Mouse (Mus musculus): ENCODE results near the gene H2afy. TPM values are rescaled to one million over a fixed set of nuclear protein-coding genes. Genes with fewer than 3 reads are reported as not detected.

The H2afy gene
- total RNA-seq, 2 experiments from 2014 or later = 115 to 130 TPM

DNA sequence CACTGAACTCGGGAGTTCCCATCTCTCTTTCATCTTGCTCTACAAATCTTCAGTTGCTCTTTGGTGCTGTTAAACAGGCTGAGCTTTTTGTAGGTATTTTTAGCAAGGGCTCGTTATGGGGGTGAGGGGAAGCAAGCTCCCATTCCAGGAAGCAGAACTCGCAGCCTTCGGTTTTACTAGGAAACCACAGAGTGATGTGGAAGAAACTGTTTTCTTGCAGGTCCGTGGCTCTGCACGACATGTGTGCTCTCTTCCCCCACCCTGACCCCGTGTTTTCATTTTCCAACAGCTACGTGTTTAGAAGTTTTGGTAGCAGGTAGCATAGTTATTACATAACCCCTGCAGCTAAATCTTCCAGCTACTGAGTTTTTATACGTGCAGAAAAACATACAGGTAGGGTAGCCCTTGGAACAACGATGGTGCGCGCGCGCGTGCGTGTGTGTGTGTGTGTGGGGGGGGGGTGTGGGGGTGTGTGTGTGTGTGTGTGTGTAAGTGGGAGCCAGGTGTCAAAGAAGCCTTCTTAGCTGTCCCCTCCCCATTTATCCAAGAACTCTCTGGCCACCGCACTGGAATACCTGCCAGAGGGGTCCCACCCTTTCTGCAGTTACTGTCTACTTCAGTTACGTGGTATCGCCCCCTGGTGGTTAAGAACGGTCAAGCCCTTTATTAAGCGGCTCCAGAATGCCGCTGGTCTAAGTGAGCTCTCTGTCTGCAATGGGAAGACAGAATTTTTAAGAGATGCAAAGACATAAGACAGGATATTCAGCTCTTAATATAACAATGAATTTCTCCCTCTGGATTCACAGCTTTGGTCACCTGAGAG, 15.5 kb upstream of the H2afy start:
- DNase-seq (ENCODE audit: extremely low spot score in 1 of 2, low spot score in 1 of 2) = peak in 1 of 2 experiments; percentile 61

DNA sequence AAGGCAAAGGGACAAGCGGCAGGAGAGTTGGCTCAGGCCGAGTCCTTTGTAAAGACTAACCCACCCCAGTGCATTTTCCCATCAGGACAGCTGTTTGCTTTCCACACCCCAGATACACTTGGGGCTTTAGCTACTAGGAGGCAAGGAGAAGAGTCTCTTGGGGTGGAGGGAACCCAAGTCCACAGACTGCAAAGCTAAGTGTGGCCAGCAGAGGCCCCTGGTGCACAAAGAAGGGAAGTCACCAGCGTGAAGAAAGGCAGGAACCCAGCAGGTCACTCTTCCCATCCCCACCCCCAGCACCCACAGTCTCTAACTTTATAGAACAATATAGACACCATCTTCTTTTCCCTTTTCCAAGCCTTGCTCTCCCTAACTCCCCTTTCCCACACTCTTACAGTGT, 9.4 kb upstream of the H2afy start:
- DNase-seq (ENCODE audit: extremely low spot score in 1 of 2, low spot score in 1 of 2) = peak in 1 of 2 experiments; percentile 29

DNA sequence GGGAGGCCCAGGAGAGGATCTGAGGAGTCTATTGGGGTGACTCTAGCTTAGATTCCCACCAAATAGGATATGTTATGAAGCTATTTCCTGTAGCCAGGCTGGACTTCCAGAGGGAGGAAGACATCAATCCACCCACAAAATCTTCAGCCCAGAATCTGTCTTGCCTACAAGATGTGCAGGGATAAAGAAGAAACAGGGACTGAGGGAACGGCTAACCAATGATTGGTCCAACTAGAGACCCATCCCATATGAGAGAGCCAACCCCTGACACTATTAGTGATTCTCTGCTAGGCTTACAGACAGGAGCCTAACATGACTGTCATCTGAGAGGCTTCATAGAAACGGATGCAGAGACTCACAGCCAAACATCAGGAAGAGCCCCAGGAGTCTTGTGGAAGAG, 7.9 kb upstream of the H2afy start:
- DNase-seq (ENCODE audit: extremely low spot score in 1 of 2, low spot score in 1 of 2) = no peak

DNA sequence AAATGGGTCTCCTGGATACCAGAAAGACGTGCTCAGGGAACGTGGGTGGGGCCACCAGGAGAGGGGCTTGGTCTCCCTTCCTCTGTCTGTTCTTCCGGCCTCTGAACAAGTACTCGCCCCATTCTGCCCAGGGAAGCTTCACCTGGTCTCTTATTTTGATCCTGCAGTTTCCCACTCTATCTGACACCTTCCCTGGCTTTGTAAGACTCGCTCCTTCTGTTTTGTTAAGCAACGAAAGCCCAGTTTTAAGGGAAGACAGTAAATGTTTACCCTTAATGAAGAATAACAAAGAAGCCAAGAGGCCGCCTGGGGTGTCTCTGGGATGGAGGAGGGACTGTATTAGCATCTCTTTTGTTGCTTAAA, 7.0 kb upstream of the H2afy start:
- no peak for DNase-seq (ENCODE audit: extremely low spot score in 1 of 2, low spot score in 1 of 2)

DNA sequence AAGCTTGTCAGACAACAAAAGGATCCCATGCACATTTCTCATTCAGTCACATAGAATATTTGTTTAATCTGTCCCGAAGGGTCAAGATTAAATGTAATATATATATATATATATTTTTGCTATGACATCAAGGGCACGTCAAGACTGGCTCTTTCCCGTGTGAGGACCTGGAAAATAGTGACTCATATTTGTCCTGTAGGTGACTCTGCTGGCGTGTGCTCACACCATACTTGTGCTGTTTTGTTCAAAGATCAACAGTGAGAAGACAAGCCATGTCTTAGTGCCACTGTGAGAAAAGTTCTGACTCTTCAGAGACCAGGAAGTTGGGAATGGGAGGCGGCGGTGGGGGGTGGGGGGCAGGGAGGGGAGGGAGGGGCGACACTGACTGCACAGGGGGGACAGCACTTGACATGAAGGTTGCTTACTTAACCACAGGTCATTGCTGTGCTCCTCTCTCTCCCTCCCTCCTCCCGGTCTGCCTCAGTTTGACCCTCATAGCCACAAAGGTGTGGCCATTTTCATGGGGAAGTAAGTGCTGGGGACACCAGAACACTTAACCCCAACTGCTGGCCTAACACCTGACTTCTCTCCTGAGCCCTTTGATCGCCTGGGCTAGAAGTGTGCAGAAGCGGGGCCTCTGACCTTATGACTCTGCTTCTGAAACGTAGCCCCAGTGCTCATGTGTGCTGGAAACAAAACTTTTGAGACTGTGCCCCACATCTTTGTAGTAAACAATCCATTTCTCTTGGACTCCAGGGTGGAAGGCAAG, 6.4 kb upstream of the H2afy start:
- DNase-seq (ENCODE audit: extremely low spot score in 1 of 2, low spot score in 1 of 2) = no peak

DNA sequence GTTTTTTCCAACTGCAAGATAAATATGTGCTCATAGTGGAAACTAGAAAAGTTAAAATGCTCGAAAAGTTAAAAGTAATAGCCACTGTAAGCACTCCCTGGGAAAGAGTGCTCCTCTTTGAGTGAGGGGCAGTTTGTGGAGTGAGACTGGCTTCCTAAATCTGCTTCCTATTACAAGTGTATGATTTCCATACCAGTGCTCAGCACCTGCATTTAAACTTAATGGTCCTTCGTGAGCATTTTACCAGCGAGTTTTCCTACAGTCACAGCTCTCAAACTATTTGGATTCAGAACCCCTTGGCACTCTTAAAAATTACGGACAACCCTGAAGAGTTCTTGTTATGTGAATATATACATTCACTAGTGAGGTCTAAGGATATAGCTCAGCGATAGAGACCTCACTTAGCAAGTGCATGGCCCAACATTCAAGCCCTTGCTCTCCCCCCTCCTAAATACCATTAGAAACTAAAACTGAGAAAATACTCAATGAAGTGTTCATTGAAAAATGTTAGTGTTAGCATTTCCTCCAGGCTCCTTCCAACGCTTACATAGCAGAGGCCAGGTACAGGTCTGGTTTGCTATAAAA, 3.1 kb upstream of the H2afy start:
- no peak for DNase-seq (ENCODE audit: extremely low spot score in 1 of 2, low spot score in 1 of 2)

DNA sequence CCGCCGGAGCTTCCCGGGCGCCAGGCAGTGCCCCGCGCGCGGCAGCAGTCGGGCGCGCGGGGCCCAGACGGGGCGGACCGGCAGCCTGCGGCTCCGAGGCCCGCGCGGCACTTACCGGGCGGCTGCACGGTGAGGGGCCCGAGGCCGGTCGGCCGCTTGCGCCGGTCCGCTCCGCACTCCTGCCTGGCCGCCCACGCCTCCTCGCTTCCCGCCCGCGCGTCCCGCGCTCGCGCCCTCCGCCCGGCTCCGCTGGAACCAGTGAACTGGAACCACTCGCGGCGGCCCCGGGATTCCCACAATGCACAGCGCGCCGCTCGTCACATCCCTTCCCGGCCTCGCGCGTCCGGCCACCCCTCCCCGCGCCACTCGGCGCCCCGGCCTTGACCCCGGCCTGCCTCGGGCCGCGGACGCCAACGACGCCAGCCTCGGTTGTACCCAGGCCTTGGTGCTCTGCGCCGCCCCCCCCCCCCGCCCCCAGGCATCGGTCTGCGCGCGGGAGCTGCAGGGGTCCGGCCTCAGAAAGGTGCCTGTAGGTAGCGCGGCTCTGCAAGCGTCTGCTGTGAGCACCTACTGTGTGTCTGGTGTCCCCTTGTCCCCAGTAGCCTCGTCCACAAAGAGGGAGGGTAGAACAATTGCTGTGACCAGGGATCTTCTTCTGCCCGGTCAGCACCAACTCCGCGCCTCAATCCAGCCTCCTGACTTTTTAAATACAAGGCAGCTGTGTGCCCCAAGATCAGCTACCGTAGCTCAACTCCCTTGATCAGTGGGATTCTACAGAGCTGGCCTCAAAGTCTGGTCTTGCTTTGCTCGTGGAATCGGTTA, 719 bp downstream of the H2afy start:
- DNase-seq (ENCODE audit: extremely low spot score in 1 of 2, low spot score in 1 of 2) = peak; percentile 83 to 86

DNA sequence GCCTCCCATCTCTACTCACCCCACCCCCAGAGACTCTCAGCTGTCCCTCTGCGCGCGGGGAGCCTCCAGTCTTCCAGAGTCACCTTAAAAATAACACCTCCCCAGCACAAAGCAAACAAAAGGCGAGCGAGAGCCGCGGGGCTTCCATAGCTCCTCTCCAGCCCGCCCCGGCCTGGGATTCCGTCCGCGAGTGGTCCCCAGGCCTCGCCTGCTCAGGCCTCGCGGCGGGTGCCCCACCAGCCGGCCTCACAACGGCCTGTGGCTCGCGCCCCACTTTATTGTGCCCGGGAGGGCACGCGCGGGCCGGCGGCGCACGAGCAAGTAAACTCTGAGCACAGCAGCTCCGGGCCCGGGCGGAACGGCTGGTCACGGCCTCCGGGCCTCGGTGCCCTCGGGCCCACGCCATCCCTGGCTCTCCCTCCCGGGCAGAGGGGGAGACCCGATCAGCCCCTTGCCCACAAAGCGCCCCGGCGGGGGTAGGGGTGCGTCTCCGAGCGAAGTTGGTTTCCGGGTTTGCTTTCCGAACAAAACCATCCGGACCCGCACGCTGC, 1.5 kb downstream of the H2afy start:
- peak in 1 of 2 experiments; percentile 28 for DNase-seq (ENCODE audit: extremely low spot score in 1 of 2, low spot score in 1 of 2)

DNA sequence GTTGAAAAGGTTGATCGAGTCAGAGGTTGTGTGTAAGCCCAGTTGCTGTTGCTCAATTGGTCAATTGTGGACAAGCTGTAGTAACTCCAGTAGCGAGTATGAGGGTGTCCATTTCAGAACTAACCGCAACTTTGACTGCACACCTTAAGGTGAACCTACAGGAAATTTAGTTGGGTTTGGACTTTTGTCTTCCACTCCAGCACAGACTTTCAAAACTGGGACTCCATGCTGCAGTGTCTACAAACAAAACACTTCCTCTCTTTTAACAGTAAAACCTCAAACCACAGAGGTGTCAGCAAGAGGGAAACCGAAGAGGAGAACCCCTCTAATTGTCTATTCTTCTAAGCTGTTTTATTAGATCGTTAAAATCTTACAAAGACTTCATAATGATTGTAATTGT, 2.1 kb downstream of the H2afy start:
- no peak for DNase-seq (ENCODE audit: extremely low spot score in 1 of 2, low spot score in 1 of 2)

DNA sequence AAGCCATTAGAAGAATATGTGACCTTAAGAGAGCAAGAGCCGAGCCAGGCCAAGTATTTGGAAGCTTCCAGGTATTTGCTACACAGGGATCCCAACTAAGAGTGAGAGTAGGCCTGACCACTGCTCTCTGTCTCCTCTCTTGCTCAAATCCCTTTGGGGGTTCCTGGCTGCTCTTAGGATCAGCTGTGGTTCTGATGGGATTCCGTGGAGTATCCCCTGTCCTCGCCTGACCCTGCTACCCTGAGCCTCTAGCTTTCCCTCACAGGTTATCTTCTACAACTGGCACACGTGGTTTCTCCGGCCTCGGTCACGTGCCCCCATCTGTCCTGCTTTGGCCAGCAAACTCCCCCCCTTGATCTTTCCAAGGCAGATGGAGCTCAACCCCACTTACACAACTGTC, 3.2 kb downstream of the H2afy start:
- DNase-seq (ENCODE audit: extremely low spot score in 1 of 2, low spot score in 1 of 2) = no peak

DNA sequence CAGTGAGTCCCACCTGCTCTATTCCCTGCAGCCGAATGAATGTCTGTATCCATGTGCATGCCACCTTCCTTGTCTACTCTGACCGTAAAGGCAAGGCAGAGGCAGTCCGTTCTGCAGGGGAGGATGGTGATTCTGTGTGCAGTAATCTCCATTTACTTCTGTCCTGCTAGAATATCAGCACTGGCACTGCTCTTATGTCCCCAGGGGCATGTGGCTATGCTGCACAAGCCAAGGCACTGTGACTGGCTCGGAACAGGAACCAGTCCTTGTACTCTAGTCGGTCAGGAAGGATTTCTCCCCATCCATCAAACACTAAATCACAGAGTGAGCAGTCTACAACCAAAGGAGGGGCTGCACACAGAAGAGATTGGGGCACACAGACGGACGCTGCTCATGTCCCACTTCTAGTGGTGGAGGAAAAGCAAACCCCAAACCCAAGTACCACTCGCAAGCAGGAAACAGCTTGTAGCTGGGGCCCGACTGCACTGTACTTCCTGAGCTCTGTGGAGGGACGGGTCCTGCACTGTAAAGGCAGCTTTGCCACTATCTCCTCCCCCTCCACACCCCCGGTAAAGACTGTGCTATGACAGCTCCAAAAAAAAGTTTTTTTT, 3.7 kb downstream of the H2afy start:
- DNase-seq (ENCODE audit: extremely low spot score in 1 of 2, low spot score in 1 of 2) = no peak

DNA sequence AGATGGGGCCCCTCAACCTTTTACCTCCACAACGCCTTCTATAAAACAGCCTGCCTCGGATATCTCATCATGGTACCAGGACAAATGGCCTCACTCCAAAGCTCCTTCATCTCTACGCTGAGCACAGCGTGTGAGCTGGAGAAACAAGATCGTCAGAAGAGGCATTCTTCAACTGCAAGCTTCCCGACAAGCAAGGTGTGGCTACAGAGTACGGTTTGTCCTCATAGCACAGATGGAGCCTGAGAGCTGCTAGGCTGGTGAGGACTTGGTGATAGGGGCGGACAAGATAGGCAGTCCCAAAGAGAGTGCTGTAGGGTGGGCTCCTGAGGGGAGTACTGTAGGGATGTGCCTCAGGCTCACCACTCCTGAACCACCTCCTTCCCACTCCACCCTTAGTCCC, 5.6 kb downstream of the H2afy start:
- no peak for DNase-seq (ENCODE audit: extremely low spot score in 1 of 2, low spot score in 1 of 2)

DNA sequence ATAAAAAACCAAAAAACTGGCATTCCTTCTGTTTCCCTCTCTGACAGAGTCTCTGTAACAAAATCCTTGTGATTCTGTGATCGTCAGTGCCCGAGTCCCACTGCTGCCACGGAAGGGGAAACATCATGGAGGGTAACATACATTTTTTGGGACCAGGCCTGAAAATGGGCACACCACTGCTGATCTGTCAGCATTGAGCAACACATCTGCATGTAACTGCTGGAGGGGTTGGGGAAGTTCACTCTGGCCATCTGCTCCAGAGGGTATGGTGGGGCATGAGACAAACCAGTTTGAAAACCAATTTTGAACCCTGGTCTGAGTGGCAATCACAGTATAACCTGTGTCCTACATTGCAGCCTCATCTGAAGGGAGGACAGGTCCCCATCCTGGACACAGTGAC, 6.6 kb downstream of the H2afy start:
- DNase-seq (ENCODE audit: extremely low spot score in 1 of 2, low spot score in 1 of 2) = no peak

DNA sequence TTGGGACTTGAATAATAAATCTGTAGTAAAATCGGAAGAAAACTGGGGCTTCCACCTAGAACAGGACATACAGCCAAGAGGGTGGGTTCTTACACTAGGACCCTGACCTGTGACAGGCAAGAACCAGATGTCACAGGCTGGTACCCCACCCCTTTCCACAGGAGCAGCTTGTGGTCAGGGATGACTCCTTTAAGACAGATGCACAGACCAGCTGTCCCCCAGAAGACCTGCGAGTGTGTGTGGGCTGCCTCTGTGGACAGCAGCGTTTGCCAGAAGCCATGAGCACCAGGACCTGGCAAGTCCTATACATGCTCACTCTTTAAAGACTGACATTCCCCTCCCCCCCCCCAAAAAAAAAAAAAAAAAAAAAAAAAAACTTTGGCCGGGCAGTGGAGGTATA, 7.1 kb downstream of the H2afy start:
- DNase-seq (ENCODE audit: extremely low spot score in 1 of 2, low spot score in 1 of 2) = no peak

DNA sequence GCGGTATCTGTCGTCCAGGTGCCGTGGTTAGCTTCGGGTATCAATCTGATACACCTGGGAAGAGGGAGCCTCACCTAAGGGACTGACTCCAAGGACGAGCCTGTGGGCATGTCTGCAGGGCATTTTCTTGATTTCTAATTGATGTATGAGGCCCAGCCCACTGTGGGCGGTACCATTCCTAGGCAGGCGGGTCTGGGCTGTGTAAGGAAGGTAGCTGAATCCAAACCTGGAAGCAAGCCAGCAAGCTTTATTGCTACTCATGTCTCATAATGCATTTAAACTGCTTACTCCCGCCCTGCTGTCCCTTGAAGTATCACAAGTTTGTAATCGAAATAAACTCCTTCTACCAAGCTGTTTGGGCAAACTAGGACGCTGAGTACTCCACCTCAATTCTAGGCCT, 10.5 kb downstream of the H2afy start:
- no peak for DNase-seq (ENCODE audit: extremely low spot score in 1 of 2, low spot score in 1 of 2)

DNA sequence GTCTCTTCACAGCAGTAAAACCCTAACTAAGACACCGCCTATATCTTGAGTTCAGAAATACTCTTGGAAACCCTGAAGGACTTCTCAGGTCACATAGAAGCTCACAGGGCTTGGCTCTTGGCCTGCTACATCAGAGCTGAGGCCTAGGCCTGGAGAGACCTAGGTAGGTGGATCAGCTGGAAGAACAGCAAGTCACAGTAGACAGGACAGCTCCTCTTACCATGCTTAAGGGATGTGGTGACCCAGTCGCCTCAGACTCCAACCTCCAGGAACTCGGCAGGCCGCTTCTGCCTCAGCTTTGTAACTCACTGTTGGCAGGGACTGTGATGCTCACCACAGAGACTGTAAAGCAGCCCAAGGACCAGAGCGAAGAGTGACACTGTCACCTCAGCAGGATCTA, 13.1 kb downstream of the H2afy start:
- DNase-seq (ENCODE audit: extremely low spot score in 1 of 2, low spot score in 1 of 2) = no peak

DNA sequence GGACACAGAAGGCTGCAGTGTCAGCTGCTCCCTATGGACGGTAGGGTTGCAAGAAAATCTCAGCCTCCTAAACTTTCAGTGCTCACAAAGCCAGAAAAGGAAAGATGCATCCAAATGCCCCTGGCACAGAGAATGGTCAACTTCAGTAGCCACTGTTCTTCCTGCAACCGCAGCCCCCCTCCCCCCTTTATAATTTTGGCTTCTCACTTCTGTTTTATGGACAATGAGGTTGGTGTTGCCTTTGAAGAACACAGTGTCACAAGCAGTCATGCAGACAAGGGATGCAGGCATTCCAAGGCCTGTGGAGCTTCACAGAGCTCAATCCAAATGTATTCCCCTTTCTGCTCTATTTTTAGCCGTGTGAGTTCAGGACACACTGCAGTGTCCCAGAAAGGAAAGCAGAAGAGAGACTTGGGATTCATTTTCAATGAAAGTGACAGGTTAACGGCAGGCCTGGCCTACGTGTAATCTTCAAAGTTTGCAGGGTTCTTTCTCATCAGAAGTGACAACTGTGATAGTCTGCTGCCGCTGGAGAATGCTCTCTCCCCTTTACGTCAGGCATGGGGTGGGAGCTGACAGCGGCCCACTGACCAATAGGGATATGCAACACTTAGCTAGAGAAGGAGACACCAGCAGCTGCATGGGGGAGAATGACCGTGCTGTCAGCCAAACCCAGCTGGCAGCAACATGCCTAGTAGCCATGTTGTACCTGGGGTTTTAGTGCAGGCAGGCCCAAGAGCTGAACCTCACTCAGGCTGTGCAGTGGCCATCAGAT, 18.0 kb downstream of the H2afy start:
- DNase-seq (ENCODE audit: extremely low spot score in 1 of 2, low spot score in 1 of 2) = no peak

DNA sequence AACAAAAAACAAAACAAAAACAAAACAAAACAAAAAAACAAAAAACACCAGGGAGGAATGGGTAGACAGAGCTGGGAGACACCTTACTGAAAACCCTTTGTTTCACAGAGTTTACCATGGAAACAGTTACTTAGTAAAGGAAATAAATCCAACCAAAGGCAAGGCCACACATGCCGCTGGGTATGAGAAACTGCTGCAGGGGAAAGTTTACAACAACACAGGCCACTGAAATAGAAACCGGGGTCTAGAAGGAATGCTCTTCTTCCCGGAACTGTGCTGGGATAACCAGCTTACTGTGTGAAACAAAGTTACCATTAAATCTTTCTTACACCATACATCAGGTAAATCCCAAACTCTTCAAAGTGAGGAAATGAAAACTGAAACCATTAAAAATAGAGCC, 20.3 kb downstream of the H2afy start:
- DNase-seq (ENCODE audit: extremely low spot score in 1 of 2, low spot score in 1 of 2) = no peak

DNA sequence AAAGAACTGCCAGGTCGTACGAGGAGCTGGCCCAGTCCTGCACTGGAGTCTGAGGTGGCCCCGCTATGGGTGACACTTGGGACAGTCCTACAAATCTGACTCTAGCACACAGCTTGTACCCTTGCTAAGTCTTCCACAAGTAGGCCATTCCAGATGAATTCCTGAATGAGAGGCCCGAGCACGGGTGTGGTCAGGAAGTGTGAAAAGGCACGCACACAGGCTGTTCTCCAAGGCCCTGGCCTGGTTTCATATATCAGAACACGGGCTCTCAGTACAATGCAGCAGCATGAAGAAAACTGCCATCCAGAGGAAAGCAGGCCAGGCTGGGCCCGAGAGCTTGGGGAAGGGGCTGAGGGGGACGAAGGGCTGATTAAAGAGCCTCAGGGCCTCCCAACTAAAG, 20.8 kb downstream of the H2afy start:
- DNase-seq (ENCODE audit: extremely low spot score in 1 of 2, low spot score in 1 of 2) = no peak

Data from layer of hippocampus, postnatal 25 days (tissue).